Mouse (Mus musculus) frontal cortex, postnatal 25 days (tissue): ENCODE measurements around the gene Rpp30.

ENCODE experiments used
- DNase-seq, 2 experiments: peaks; one replicate each; pipeline ENCODE4 v3.0.0; 2022; ENCODE audit warnings: low spot score in 2 of 2

The Rpp30 gene

GRCm38 (mm10) chr19:36128440-36128839 lies 44.9 kb downstream of the Rpp30 start:
- DNase-seq = no peak

GRCm38 (mm10) chr19:36129213-36129612 lies 45.7 kb downstream of the Rpp30 start:
- no peak for DNase-seq

- no peak for DNase-seq
These were observed 46.1 kb downstream of the Rpp30 start for GRCm38 (mm10) chr19:36129643-36130042.

GRCm38 (mm10) chr19:36130181-36130580 lies 46.7 kb downstream of the Rpp30 start:
- DNase-seq = no peak

GRCm38 (mm10) chr19:36131990-36132389 lies 48.5 kb downstream of the Rpp30 start:
- no peak for DNase-seq

GRCm38 (mm10) chr19:36133064-36133463 lies 49.5 kb downstream of the Rpp30 start:
- DNase-seq = no peak

- DNase-seq = no peak
These were observed 50.2 kb downstream of the Rpp30 start for GRCm38 (mm10) chr19:36133731-36134130.

- no peak for DNase-seq
These were observed 60.1 kb downstream of the Rpp30 start for GRCm38 (mm10) chr19:36143571-36143970.

- no peak for DNase-seq
These were observed 65.1 kb downstream of the Rpp30 start for GRCm38 (mm10) chr19:36148578-36148977.

- no peak for DNase-seq
These were observed 66.9 kb downstream of the Rpp30 start for GRCm38 (mm10) chr19:36150241-36151007.
